Mouse (Mus musculus) embryo, embryonic 11 days (tissue): ENCODE results near the gene Ncoa3.

Source experiments
- DNase-seq: peaks from one replicate; pipeline ENCODE4 v3.0.0-alpha.2; 2015

Ncoa3 gene

GRCm38 (mm10) chr2:166042542-166042941 is 50.1 kb downstream of the Ncoa3 start:
- no peak for DNase-seq

DNA sequence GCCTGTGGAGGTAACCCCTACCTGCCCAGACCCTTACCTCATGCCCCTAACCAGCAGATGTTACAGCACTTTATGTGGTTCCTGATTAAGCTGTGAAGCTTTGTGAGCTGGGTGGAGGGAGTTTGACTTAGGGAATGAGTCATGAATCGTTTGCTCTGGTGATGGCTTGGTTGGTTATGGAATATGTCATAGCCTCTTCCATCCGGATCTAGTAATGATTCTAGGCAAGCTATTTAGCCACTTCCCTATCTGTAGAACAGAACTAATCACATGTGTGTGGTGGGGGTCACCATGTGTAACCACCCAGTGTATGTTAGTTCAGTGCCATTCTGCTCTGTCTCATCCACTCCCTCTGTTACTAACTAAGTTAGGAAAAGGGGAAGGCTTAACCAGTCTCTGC is 52.6 kb downstream of the Ncoa3 start:
- no peak for DNase-seq

GRCm38 (mm10) chr2:166045549-166046501 is 53.4 kb downstream of the Ncoa3 start:
- DNase-seq, result peak; percentile 54

DNA sequence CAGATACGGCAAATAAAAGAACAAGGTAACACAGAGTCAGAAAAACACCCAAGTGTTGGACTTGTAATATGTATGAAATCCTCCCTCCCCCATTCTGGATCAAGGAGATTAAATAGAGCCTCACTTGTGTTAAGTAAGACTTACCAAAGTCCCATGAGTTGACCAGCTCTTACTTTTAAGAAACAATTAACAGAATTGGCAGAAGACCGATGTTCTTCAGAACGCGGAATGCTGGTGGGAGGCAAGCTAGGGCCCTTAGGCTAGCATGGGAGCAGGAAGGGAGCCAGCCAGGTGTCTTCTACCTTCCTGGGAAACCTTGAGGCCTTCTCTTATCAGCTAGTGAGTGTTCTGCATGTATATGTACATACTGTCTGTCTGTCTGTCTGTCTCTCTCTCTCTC is 55.5 kb downstream of the Ncoa3 start:
- no peak for DNase-seq

DNA sequence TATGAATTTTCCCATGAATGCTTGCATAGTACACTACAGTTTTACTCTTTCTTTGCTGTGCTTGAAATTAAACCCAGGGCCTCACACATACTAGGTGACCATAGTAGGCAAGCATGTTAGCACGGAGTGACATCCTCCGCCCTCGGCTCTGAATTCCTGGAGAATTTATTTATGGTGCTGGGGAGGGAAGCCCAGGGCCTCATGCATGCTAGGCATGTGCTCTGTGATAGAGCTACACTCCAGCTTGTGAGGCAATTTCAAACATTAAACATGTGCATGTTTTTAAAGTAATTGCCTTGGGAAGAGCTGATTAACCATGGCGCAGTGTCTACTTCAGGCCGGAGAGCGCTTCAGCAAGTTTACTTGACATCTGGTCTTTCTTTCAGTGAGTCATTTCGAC is 56.4 kb downstream of the Ncoa3 start:
- DNase-seq, result no peak

- DNase-seq, result no peak
Measured at GRCm38 (mm10) chr2:166051421-166051820, 59.0 kb downstream of the Ncoa3 start.

- no peak for DNase-seq
Measured at GRCm38 (mm10) chr2:166051966-166052365, 59.5 kb downstream of the Ncoa3 start.

GRCm38 (mm10) chr2:166054002-166054539 is 61.6 kb downstream of the Ncoa3 start:
- DNase-seq, result no peak

DNA sequence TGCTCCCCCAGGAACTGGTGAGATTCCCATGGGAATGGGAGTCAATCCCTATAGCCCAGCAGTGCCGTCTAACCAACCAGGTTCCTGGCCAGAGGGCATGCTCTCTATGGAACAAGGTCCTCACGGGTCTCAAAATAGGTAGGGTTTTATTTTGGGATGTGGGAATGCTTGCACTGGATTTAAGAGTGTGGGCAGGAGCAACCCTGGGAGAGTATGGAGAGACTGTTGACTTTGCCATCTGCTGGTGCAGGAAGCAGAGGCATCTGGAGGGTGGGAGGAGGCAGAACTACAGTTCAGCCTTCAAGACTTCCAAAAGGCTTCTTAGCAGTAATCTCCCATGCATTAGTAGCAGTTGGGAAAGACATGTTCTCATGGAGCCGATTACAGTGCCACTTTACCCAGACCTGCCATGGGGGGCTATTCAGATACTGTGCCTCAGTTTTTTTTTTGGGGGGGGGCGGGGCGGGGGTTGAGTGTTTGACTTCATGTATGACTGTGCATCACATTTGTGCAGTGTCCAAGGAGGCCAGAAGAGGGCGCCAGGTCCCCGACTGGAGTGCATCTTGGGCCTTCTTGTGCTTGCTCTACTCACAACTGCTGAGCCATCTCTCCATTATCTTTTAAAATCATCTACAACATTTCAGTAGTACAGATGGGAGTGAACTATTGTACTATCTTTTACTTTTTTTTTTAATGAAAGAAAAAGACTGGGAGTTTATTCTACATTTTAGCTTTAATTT is 67.4 kb downstream of the Ncoa3 start:
- DNase-seq, result no peak

GRCm38 (mm10) chr2:166062008-166062407 is 69.6 kb downstream of the Ncoa3 start:
- DNase-seq, result no peak

GRCm38 (mm10) chr2:166062431-166062830 is 70.0 kb downstream of the Ncoa3 start:
- no peak for DNase-seq

GRCm38 (mm10) chr2:166066434-166066833 is 74.0 kb downstream of the Ncoa3 start:
- DNase-seq, result no peak

DNA sequence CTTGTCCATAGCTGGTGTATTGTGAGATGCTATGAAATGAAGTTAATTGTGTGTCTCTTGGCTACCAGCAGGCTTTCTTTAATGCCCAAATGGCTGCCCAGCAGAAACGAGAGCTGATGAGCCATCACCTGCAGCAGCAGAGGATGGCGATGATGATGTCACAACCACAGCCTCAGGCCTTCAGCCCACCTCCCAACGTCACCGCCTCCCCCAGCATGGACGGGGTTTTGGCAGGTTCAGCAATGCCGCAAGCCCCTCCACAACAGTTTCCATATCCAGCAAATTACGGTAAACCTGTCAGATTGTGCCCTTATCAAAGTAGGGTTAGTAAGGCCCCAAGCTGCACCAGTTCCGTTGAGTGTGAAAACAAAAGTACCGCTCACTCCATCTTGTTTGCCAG is 75.8 kb downstream of the Ncoa3 start:
- DNase-seq, result no peak

- no peak for DNase-seq
Measured at GRCm38 (mm10) chr2:166069164-166069563, 76.7 kb downstream of the Ncoa3 start.

- no peak for DNase-seq
Measured at GRCm38 (mm10) chr2:166069738-166070137, 77.3 kb downstream of the Ncoa3 start.

GRCm38 (mm10) chr2:166071481-166071880 is 79.0 kb downstream of the Ncoa3 start:
- DNase-seq, result no peak

- DNase-seq, result no peak
Measured at GRCm38 (mm10) chr2:166071889-166072288, 79.5 kb downstream of the Ncoa3 start.

DNA sequence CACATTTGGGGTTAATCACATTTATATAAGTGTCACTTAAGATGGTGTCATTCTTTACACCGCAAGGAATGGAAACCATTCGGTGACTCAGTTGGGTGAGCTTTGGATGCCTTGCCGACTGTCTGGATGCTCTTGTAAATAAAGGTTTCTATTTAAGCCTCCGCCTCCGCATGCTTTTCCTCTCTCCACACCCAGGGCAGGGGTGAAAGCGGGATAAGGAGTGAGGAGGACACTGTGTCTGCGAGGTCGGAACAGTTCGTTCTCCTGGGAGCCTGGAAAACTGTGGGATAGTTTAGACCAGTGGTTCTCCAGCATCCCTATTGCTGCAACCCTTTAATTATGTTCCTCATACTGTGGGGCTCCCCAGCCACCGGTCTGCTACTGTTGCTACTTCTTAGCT is 80.6 kb downstream of the Ncoa3 start:
- DNase-seq, result no peak

GRCm38 (mm10) chr2:166074322-166074721 is 81.9 kb downstream of the Ncoa3 start:
- DNase-seq, result no peak

DNA sequence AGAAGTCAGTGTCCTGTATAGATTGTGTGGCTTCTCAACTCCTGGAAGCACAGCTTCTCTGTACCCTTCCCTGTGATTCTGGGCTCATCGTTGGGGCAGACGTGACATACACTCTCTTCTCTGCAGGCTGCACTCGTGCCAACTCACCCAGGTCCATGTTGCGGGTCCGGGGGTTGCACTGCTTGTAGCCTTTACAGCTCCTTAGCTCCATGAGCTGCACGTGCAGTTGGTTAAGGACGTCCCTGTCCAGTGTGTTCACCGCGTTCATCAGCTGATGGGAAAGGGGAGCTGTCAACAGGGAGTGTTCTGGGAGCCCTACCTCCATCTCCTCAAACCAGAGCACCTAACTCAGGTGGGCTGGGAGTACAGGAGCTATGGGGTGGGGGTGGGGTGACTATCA is 84.9 kb downstream of the Ncoa3 start:
- DNase-seq, result no peak

GRCm38 (mm10) chr2:166079231-166079630 is 86.8 kb downstream of the Ncoa3 start:
- no peak for DNase-seq

DNA sequence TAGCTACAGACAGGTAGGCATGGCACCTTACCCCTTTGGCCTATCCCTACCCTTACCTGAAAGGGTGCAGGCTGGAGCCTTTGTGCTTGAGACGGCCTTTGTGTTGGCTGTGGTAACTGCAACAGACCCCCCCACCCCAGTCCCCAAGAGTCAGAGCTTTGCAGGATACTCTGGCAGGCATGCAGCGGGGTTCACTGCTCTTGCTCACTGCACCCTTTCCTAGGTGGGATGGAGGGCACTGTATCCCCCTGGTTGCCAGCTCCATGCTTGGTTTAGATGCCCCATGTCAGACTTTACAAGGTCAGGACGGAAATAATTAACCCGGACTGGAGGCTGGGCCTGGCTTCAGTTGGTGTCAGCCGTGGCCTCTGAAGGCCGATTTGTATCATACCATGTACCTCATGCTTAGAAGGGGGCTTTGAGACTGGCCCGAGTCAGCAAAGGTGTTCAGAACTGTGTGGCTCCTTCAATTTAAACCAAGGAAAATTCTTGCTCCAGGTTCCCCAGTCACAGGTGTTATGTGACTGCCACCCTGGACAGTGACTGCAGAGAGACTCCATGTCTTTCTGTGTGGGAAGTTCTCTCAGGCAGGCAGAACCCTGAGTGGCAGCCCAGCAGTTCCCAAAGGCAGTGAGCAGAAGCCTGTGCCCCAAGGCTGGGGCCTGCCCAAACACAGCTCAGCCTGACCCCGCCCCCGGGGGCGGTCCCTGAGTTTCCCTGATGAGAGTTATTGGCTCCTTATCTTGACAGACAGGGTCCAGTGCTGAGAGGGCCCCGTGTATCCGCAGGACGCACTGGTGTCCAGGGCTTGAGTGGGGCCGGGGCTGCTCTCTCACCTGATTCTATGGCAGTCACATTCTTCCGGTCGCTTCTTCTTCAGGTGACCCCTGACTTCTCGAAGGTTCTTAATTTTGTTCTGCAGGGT is 87.8 kb downstream of the Ncoa3 start:
- DNase-seq, result peak; percentile 68
